Mouse (Mus musculus) frontal cortex, postnatal 25 days (tissue): ENCODE measurements at regions not wholly inside any gene's neighbourhood (a gene's known extent, or its start where the extent isn't known, plus 50 kb on each side); places are given as distances from the start of the nearest gene placed in this dataset.
"Not testable (repeated sequence)": the region's sequence is repeated elsewhere in the genome, so short reads cannot be mapped to it uniquely, and the experiment has no call there.

Experiments used
- DNase-seq, 2 experiments: peaks; one replicate each; pipeline ENCODE4 v3.0.0; 2022; ENCODE audit warnings: low spot score in 2 of 2

GRCm38 (mm10) chr5:18502831-18503230 lies 142.7 kb upstream of the Gnai1 start:
- DNase-seq, result no peak

GRCm38 (mm10) chr5:18494305-18494704 lies 134.2 kb upstream of the Gnai1 start:
- DNase-seq, result no peak

GRCm38 (mm10) chr5:18489709-18490108 lies 129.6 kb upstream of the Gnai1 start:
- no peak for DNase-seq

GRCm38 (mm10) chr5:18487076-18487772 lies 127.1 kb upstream of the Gnai1 start:
- no peak for DNase-seq

- DNase-seq, result no peak
These were observed 124.2 kb upstream of the Gnai1 start for GRCm38 (mm10) chr5:18484376-18484775.

GRCm38 (mm10) chr5:18478420-18478819 lies 118.3 kb upstream of the Gnai1 start:
- DNase-seq, result no peak

DNA sequence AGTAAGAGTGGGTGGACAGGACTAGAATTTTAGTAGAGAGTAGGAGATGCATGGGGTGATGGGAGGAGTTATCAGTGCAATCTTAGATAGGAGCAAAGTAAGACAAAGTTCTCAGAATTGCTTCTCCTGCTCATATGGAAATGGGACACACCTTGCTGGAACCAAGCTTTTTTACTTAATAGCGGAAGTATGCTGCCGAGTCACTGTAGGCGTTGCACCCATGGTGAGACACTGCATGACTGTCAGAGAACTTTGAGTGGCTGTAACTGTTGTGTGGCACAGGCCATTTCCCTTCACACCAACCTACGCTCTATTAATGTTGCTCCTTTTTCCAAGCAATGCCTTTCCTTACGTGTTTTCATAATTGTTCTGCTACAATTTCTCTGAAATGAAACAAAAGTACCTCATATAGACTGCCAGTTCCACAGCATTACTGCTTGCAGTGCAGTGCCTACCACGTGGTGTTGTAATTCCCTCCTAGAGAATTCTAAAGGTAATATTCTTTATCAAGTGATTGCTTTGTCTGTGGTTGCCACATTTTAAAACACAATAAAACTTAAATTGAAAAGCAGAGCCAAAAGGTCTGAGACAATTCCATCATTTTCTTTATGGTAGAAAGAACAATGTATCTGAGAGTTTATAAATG lies 117.3 kb upstream of the Gnai1 start:
- no peak for DNase-seq

DNA sequence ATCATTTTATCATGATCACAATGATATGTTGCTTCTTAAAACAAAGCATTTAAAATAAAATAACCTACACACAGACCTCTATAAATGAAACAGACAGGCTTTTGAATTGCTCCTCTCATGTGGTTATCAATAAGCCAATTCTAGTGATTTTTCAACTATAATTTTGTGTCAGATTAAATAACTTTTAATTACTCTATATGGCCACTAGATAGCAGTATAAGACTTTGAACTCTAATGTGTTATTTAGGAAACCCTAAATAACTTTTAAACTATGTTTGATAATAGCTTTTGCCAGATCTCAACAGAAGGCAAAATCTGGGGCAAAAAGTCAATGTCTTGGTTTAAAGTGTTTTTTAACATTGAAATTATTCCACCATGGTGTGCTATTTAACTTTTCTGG lies 112.0 kb upstream of the Gnai1 start:
- DNase-seq, result no peak

DNA sequence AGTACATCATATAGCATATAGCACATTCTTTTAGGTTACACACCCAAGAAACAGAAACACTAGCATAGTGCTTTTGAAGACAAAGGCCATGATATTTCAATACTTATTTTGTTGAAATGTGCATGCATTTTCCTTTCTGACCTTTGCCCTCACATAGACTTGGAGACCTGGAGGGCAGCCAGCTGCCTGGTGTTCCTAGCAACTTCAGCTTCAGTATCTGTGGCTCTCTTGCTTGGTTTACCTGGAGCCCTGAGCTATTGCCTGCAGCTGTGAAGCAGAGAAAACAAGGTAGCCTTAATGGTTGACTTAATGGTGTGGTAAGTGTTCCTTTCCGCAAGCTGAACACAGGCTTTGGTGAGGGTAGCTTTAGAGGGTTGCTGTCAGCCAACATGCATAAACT lies 97.6 kb upstream of the Gnai1 start:
- no peak for DNase-seq

DNA sequence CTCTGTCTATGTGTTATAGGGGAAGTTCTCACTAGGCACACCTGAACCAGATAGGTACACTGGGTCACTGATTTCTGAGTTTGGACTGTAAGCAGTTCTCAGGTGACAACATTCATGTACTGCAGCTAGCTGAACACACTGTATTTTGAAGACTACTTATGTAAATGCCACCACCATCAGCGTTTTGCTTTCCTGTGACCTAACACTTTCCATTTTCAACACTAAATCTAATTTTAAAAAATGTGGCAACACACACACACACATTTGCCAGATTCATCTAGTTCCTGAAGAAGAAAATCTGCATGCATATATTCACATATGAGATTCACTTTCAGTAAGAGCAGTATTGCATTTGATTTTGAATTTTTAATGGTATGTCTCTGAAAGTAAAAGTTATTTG lies 96.0 kb upstream of the Gnai1 start:
- no peak for DNase-seq

GRCm38 (mm10) chr5:18452871-18453757 lies 93.0 kb upstream of the Gnai1 start:
- not testable (repeated sequence) for DNase-seq

GRCm38 (mm10) chr5:18449261-18449660 lies 89.1 kb upstream of the Gnai1 start:
- no peak for DNase-seq

DNA sequence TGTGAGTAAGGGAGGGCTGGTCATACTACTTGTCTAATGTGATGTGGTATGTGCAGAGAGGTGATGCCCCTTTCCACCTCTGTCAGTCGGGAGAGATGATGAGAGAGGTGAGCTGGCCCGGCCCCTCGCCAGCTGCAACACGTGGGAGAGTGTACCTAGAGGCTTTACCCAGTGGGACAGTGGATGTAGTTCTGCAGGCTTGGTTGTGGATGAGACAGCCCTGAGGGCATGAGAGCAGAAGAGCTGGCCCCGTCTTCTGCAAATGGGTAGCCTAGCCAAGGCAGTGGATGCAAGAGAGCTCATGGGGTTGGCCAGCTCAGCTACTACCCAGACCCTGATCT lies 88.1 kb upstream of the Gnai1 start:
- DNase-seq, result no peak

DNA sequence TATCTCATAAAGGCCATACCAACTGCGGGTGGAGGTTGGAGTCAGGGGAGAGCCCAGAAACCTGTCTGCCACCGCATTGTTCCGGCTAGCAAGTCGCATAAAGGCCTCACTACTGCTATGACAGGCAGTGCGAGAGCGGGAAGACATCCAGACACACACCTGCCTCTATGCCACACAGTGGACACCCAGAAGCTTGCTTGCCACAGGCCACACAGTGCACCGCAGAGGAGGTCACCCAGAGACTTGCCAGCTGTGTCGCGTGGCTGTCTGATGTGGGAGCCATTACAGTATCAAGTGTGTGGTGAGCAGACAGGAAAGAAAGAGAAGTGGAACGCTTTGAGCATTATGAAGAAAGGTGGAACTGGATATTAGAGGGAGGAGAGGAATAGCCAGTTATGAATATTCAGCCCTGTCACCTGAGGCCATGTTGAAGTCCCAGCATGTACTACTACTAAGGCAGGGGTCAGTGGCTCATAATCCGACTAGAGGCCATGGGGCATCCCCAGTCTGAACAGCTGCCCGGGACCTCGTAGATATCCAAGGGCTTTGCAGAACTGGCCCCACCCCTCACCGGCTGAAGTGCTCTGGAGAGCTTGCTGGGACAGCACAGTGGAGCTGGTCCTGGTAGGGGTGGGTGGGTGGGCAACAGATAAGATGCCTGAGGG lies 87.6 kb upstream of the Gnai1 start:
- no peak for DNase-seq

GRCm38 (mm10) chr5:18445969-18446368 lies 85.8 kb upstream of the Gnai1 start:
- DNase-seq, result peak; percentile 31 to 75

DNA sequence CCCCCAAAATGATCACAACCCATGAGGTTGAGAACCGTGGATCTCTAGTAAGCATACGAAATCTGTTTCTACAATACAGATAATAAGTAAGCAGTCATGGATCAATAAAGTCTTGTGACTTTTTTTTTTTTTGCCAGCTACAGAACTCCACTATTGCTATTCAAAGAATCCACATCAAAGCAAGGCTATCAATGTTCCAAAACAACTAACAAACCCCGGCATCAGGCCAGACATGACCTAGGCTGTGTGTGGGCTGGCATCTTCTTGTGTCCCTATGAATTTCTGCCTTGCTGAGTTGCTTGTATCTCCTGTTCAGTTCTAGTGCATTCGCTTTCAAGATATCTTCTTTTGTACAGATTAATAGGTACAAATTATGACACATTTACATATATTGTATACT lies 79.8 kb upstream of the Gnai1 start:
- no peak for DNase-seq

DNA sequence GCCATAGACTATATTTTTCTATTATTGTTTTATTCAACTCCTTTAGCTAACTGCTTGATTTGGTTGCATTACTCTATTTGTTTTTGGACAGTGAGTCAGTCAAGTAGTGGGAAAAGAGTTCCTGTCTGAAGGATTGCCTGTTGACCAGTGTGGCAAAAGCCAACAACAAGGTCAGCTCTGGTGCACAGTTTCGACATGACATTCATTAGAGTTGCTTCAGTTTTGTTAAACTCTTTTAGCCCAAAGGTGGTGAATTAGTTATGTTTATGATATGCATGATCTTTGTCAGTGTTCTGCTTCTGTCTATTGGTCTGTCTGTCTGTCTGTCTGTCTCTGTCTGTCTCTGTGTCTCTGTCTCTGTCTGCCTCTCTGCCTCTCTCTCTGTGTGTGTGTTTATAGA lies 79.1 kb upstream of the Gnai1 start:
- DNase-seq, result no peak

GRCm38 (mm10) chr5:18436099-18436748 lies 76.1 kb upstream of the Gnai1 start:
- no peak for DNase-seq

GRCm38 (mm10) chr5:18434245-18434644 lies 74.1 kb upstream of the Gnai1 start:
- no peak for DNase-seq

- DNase-seq, result no peak
These were observed 73.1 kb upstream of the Gnai1 start for GRCm38 (mm10) chr5:18433287-18433686.

GRCm38 (mm10) chr5:18425098-18425497 lies 64.9 kb upstream of the Gnai1 start:
- no peak for DNase-seq

GRCm38 (mm10) chr5:18414892-18415291 lies 54.7 kb upstream of the Gnai1 start:
- no peak for DNase-seq
